ENCODE assay signal across 1 mouse cellular context in the genomic region with DNA sequence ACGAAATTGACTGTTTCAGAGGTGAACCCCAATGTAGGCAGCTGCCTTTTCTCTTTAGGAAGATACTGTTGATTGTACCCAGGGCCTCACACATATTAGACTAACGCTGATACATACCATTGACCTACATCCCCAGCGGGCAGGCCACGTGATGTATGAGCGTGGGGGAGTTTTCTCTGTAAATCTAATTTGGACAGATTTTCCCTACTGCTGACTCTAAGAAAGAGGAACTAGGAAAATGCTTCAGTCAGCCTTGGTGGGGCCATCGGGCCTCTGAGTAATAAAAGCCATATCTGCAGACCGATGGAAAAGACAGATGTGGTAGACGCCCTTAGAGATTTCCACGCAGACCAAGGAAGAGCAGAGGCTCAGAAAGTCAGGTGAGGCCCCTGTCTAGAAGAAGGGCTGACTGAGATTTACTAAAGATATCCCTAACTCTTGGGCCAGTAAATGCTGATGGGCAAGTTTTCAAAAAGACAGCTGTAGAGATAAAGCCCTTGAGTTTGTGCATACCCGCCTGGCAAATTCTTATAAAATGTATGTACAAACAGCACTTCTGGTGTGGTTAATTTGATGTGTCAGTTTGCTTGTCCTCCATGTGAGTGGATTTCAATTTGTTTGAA.
TF ChIP-seq lines count a peak whose summit lies in the region.

No protein-coding gene starts in this region.

TF ChIP-seq in MEL, 35 proteins besides CTCF, POLR2A, EP300 and RAD21 (continued from another document):
- TF ChIP-seq ZNF384 (IDR thresholded peaks at IDR 0.05; ENCODE audit: low read depth, low read length) (no peak), USF1 (IDR thresholded peaks at IDR 0.05; ENCODE audit: low read depth, low read length) (peak; percentile 92), USF2 (IDR thresholded peaks at IDR 0.05; ENCODE audit: borderline replicate concordance in 1 of 2, insufficient read depth in 1 of 2, low read depth in 1 of 2, low read length in 2 of 2) (peak in 1 of 2 experiments; percentile 62; a peak in 1 of 4 replicates), MAZ (IDR thresholded peaks at IDR 0.05; ENCODE audit: low read depth, low read length) (peak; percentile 57; the same call in 1 of the 2 replicates), UBTF (IDR thresholded peaks at IDR 0.05; ENCODE audit: borderline replicate concordance, insufficient read depth, low read depth, low read length) (no peak), KAT2A (conservative IDR thresholded peaks at IDR 0.05; ENCODE audit: low read depth, low read length) (0 out of 2 replicates have a peak, but pooled peaks have one; percentile 33), SIN3A (IDR thresholded peaks at IDR 0.05; ENCODE audit: low read length) (no peak), E2F4 (IDR thresholded peaks at IDR 0.05; ENCODE audit: borderline replicate concordance, low read depth, low read length) (no peak), POLR2AphosphoS2 (IDR thresholded peaks at IDR 0.05; ENCODE audit: low read length) (no peak), GATA1 (IDR thresholded peaks at IDR 0.05; ENCODE audit: low read depth, low read length) (peak; percentile 67), ZC3H11A (IDR thresholded peaks at IDR 0.05; ENCODE audit: low read depth, low read length) (no peak), TAL1 (IDR thresholded peaks at IDR 0.05; ENCODE audit: low read length) (0 out of 2 replicates have a peak, but pooled peaks have one; percentile 9), BHLHE40 (IDR thresholded peaks at IDR 0.05; ENCODE audit: borderline replicate concordance, low read depth, low read length) (peak; percentile 66), POLR2AphosphoS5 (IDR thresholded peaks at IDR 0.05; ENCODE audit: borderline replicate concordance, low read depth, low read length) (no peak), TBP (IDR thresholded peaks at IDR 0.05; ENCODE audit: low read depth, low read length) (no peak), MAFK (IDR thresholded peaks at IDR 0.05; ENCODE audit: borderline replicate concordance, low read depth, low read length) (peak; percentile 86), JUND (IDR thresholded peaks at IDR 0.05; ENCODE audit: low read depth, low read length) (0 out of 2 replicates have a peak, but pooled peaks have one; percentile 47), MAX (IDR thresholded peaks at IDR 0.05; ENCODE audit: low read length) (peak; percentile 75), RCOR1 (IDR thresholded peaks at IDR 0.05; ENCODE audit: low read depth, low read length) (peak; percentile 96), MXI1 (IDR thresholded peaks at IDR 0.05; ENCODE audit: low read depth, low read length) (peak; percentile 14; the same call in 1 of the 2 replicates), CHD1 (IDR thresholded peaks at IDR 0.05; ENCODE audit: low read depth, low read length) (no peak), ZKSCAN1 (IDR thresholded peaks at IDR 0.05; ENCODE audit: low read depth, low read length) (no peak), NRF1 (IDR thresholded peaks at IDR 0.05; ENCODE audit: insufficient read depth, low read depth, low read length, poor library complexity, severe bottlenecking) (no peak), HCFC1 (IDR thresholded peaks at IDR 0.05; ENCODE audit: low read depth, low read length) (no peak), ELF1 (IDR thresholded peaks at IDR 0.05; ENCODE audit: low read depth, low read length) (no peak), MYC (IDR thresholded peaks at IDR 0.05; ENCODE audit: low read depth, low read length) (peak; percentile 80; the same call in 1 of the 2 replicates)
